Mouse (Mus musculus): ENCODE data around the gene Il17rd. TPM values are rescaled to one million over a fixed set of nuclear protein-coding genes. Genes with fewer than 3 reads are reported as not detected.

Il17rd gene
- polyA plus RNA-seq, 1 experiment from 2014 or later = 1.9 TPM

- H3K4me3 ChIP-seq (ENCODE audit: low read length) = no peak overlapping the region
- no peak overlapping the region for H3K4me2 ChIP-seq (ENCODE audit: low read depth, low read length)
- no peaks in the 10 kb centered on the region for H3K9me3 ChIP-seq (ENCODE audit: control insufficient read depth, low read length)
- H3K9ac ChIP-seq (ENCODE audit: low read length) = no peak overlapping the region
- H3K4me1 ChIP-seq (replicated peaks; ENCODE audit: control insufficient read depth, insufficient read depth, low read length) = no peaks in the 10 kb centered on the region
- no peak for ATAC-seq (ENCODE audit: low read depth)
- 82% methylated on average over 5 of the region's 5 CpGs for WGBS
- no peaks in the 10 kb centered on the region for H3K36me3 ChIP-seq (ENCODE audit: control insufficient read depth, insufficient read depth, low read length)
- H3K27ac ChIP-seq (ENCODE audit: low read length) = no peak overlapping the region
- no peaks in the 10 kb centered on the region for H3K27me3 ChIP-seq (ENCODE audit: control insufficient read depth, insufficient read depth, low read depth, low read length)
Observed at GRCm38 (mm10) chr14:27142680-27143079, 103.9 kb downstream of the Il17rd start.

DNA sequence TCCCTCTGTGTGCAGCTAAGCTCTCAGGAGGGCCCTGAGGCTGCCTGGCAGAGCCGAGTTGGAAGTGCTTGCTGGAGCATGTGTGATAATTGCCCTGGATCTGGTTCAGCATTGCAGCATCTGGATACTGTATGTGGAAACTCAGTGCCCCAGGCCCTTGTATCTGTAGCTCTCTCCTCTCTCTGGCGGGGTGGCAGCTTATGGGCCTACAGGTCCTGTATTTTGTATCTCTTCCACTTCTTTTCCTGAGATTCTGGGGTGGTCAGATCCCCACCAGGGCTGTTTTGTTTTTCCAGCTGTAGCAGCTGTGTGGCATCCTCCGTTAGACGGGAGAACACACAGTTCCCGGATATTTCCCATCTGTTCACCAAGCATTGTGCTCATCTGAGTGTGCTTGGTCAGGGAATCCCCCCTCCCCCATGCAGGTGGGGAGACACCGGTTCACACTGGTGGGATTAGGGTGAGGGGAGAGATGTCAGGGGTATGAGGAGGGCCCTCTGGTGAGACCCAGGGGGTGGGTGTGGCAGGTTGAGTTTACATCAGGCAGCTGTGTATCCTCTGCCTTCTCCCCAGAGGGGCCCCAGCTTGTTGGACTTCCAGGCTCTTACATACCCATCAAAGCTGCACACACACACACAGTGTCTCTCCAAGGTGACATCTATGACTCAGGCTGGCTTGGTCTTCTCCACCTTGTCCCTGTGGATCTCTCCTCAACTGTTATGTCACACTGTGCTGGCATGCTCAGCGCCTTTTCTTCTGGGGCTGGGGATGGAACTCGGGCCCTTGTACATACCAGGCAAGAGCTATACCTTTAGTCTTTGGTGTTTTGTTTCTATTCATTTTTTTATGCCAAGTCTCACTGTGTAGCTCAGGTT lies 106.7 kb downstream of the Il17rd start:
- Histone ChIP-seq H3K27me3 (ENCODE audit: control insufficient read depth, insufficient read depth, low read depth, low read length) (no peaks in the 10 kb centered on the region), H3K4me1 (replicated peaks; ENCODE audit: control insufficient read depth, insufficient read depth, low read length) (no peaks in the 10 kb centered on the region), H3K9me3 (ENCODE audit: control insufficient read depth, low read length) (no peaks in the 10 kb centered on the region), H3K27ac (ENCODE audit: low read length) (no peak overlapping the region), H3K9ac (ENCODE audit: low read length) (no peak overlapping the region), H3K4me3 (ENCODE audit: low read length) (no peak overlapping the region), H3K4me2 (ENCODE audit: low read depth, low read length) (no peak overlapping the region), H3K36me3 (ENCODE audit: control insufficient read depth, insufficient read depth, low read length) (no peaks in the 10 kb centered on the region)
- 46% methylated on average over 8 of the region's 8 CpGs for WGBS
- peak; percentile 48 for ATAC-seq (ENCODE audit: low read depth)

GRCm38 (mm10) chr14:27147726-27148125 lies 109.0 kb downstream of the Il17rd start:
- H3K27ac ChIP-seq (ENCODE audit: low read length) = no peak overlapping the region
- H3K4me1 ChIP-seq (replicated peaks; ENCODE audit: control insufficient read depth, insufficient read depth, low read length) = 0 out of 2 replicates have a peak, but pooled peaks cover 3% of the 10 kb centered on the region
- no peaks in the 10 kb centered on the region for H3K36me3 ChIP-seq (ENCODE audit: control insufficient read depth, insufficient read depth, low read length)
- no peak for ATAC-seq (ENCODE audit: low read depth)
- no peak overlapping the region for H3K4me2 ChIP-seq (ENCODE audit: low read depth, low read length)
- no peak overlapping the region for H3K9ac ChIP-seq (ENCODE audit: low read length)
- no peaks in the 10 kb centered on the region for H3K9me3 ChIP-seq (ENCODE audit: control insufficient read depth, low read length)
- 80% methylated on average over 7 of the region's 7 CpGs for WGBS
- no peaks in the 10 kb centered on the region for H3K27me3 ChIP-seq (ENCODE audit: control insufficient read depth, insufficient read depth, low read depth, low read length)
- no peak overlapping the region for H3K4me3 ChIP-seq (ENCODE audit: low read length)

GRCm38 (mm10) chr14:27149401-27149800 lies 110.7 kb downstream of the Il17rd start:
- 82% methylated on average over 5 of the region's 5 CpGs for WGBS
- no peak overlapping the region for H3K4me2 ChIP-seq (ENCODE audit: low read depth, low read length)
- H3K27me3 ChIP-seq (ENCODE audit: control insufficient read depth, insufficient read depth, low read depth, low read length) = no peaks in the 10 kb centered on the region
- H3K27ac ChIP-seq (ENCODE audit: low read length) = no peak overlapping the region
- H3K4me1 ChIP-seq (replicated peaks; ENCODE audit: control insufficient read depth, insufficient read depth, low read length) = 0 out of 2 replicates have a peak, but pooled peaks cover 3% of the 10 kb centered on the region
- no peak overlapping the region for H3K9ac ChIP-seq (ENCODE audit: low read length)
- no peaks in the 10 kb centered on the region for H3K9me3 ChIP-seq (ENCODE audit: control insufficient read depth, low read length)
- no peak for ATAC-seq (ENCODE audit: low read depth)
- no peaks in the 10 kb centered on the region for H3K36me3 ChIP-seq (ENCODE audit: control insufficient read depth, insufficient read depth, low read length)
- no peak overlapping the region for H3K4me3 ChIP-seq (ENCODE audit: low read length)

DNA sequence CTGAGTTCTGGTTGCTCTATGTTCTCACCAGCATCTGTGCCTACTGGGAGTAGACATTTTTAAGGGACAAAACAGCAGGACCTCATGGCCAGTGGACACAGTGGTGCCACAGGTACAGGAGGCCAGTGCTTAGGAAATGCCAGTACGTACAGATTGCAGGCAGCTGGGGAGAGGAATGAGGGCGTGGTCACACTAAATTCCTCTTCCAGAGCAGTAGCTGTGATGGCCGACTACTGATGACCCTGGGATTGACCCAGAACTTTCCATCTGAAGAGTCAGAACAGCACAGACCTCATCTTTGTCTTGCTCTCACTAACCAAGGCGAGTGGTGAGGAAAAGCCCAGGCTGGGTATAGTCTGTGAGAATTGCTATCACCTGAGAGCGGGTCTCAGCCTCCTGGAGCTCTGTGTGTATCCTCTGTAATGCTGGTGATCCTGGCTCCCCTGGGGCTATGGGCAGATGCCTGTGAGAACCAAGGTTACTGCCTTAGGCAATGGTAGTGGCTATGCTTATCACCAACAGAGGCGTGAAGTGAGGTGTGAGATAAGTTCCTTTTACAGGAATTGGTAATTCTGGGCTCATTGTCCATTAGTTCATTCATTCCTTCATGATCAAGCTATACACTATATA lies 111.4 kb downstream of the Il17rd start:
- no peak overlapping the region for H3K27ac ChIP-seq (ENCODE audit: low read length)
- no peaks in the 10 kb centered on the region for H3K9me3 ChIP-seq (ENCODE audit: control insufficient read depth, low read length)
- H3K4me3 ChIP-seq (ENCODE audit: low read length) = no peak overlapping the region
- H3K4me2 ChIP-seq (ENCODE audit: low read depth, low read length) = no peak overlapping the region
- H3K9ac ChIP-seq (ENCODE audit: low read length) = no peak overlapping the region
- 0 out of 2 replicates have a peak, but pooled peaks cover 3% of the 10 kb centered on the region for H3K4me1 ChIP-seq (replicated peaks; ENCODE audit: control insufficient read depth, insufficient read depth, low read length)
- ATAC-seq (ENCODE audit: low read depth) = no peak
- H3K36me3 ChIP-seq (ENCODE audit: control insufficient read depth, insufficient read depth, low read length) = no peaks in the 10 kb centered on the region
- H3K27me3 ChIP-seq (ENCODE audit: control insufficient read depth, insufficient read depth, low read depth, low read length) = no peaks in the 10 kb centered on the region
- 53% methylated on average over 6 of the region's 6 CpGs for WGBS

- Histone ChIP-seq H3K36me3 (ENCODE audit: control insufficient read depth, insufficient read depth, low read length) (no peaks in the 10 kb centered on the region), H3K4me2 (ENCODE audit: low read depth, low read length) (no peak overlapping the region), H3K4me1 (replicated peaks; ENCODE audit: control insufficient read depth, insufficient read depth, low read length) (0 out of 2 replicates have a peak, but pooled peaks cover 3% of the 10 kb centered on the region), H3K9me3 (ENCODE audit: control insufficient read depth, low read length) (no peaks in the 10 kb centered on the region), H3K4me3 (ENCODE audit: low read length) (no peak overlapping the region), H3K27me3 (ENCODE audit: control insufficient read depth, insufficient read depth, low read depth, low read length) (no peaks in the 10 kb centered on the region), H3K9ac (ENCODE audit: low read length) (no peak overlapping the region), H3K27ac (ENCODE audit: low read length) (peak overlapping the region; percentile 37; the same call in 1 of the 2 replicates)
- 16% methylated on average over 8 of the region's 8 CpGs for WGBS
- peak; percentile 86 for ATAC-seq (ENCODE audit: low read depth)
Observed at GRCm38 (mm10) chr14:27151432-27151831, 112.7 kb downstream of the Il17rd start.

- H3K9me3 ChIP-seq (ENCODE audit: control insufficient read depth, low read length) = no peaks in the 10 kb centered on the region
- 0 out of 2 replicates have a peak, but pooled peaks cover 3% of the 10 kb centered on the region for H3K4me1 ChIP-seq (replicated peaks; ENCODE audit: control insufficient read depth, insufficient read depth, low read length)
- H3K27ac ChIP-seq (ENCODE audit: low read length) = no peak overlapping the region
- ATAC-seq (ENCODE audit: low read depth) = no peak
- H3K9ac ChIP-seq (ENCODE audit: low read length) = no peak overlapping the region
- 60% methylated on average over 6 of the region's 6 CpGs for WGBS
- no peaks in the 10 kb centered on the region for H3K27me3 ChIP-seq (ENCODE audit: control insufficient read depth, insufficient read depth, low read depth, low read length)
- H3K36me3 ChIP-seq (ENCODE audit: control insufficient read depth, insufficient read depth, low read length) = no peaks in the 10 kb centered on the region
- no peak overlapping the region for H3K4me2 ChIP-seq (ENCODE audit: low read depth, low read length)
- no peak overlapping the region for H3K4me3 ChIP-seq (ENCODE audit: low read length)
Observed at GRCm38 (mm10) chr14:27155088-27155487, 116.3 kb downstream of the Il17rd start.

- no peak for ATAC-seq (ENCODE audit: low read depth)
Observed at GRCm38 (mm10) chr14:27156032-27156431, 117.3 kb downstream of the Il17rd start.

More at GRCm38 (mm10) chr14:27156032-27156431, 117.3 kb downstream of the Il17rd start:
- WGBS = 82% methylated on average over 6 of the region's 6 CpGs
- no peaks in the 10 kb centered on the region for H3K36me3 ChIP-seq (ENCODE audit: control insufficient read depth, insufficient read depth, low read length)
- no peaks in the 10 kb centered on the region for H3K27me3 ChIP-seq (ENCODE audit: control insufficient read depth, insufficient read depth, low read depth, low read length)
- H3K9me3 ChIP-seq (ENCODE audit: control insufficient read depth, low read length) = no peaks in the 10 kb centered on the region
- no peak overlapping the region for H3K9ac ChIP-seq (ENCODE audit: low read length)
- no peak overlapping the region for H3K27ac ChIP-seq (ENCODE audit: low read length)
- H3K4me3 ChIP-seq (ENCODE audit: low read length) = no peak overlapping the region
- H3K4me2 ChIP-seq (ENCODE audit: low read depth, low read length) = no peak overlapping the region
- no peaks in the 10 kb centered on the region for H3K4me1 ChIP-seq (replicated peaks; ENCODE audit: control insufficient read depth, insufficient read depth, low read length)

Data from lung, embryonic 16.5 days (tissue).